8 mouse cellular contexts compared by ENCODE assay signal in genomic region chr8:47446312-47447046, GRCm38 (mm10). TPM values are rescaled to one million over a fixed set of nuclear protein-coding genes. Genes with fewer than 3 reads are reported as not detected.
DNase-seq lines count a peak whose midpoint lies in the region; ATAC-seq lines count a peak whose summit lies in the region.
"Had no signal": no experiment of that assay in that cellular context is flagged by ENCODE, and none has a peak within 500 bp of the region (broad histone marks: within the 10 kb centered on the region; RNA-seq: fewer than 3 reads in every experiment).

Stox2 (minus strand) TSS chr8:47446362.

- no peak within 1 kb of the TSS for H3K27ac ChIP-seq in forebrain, embryonic 11.5 days (ENCODE audit: low read depth, low read length)
- H3K27ac ChIP-seq in neural tube, embryonic 15.5 days (replicated peaks), result no peak within 1 kb of the TSS
- H3K27ac ChIP-seq: macrophage had no signal

- no peaks in the 10 kb centered on the region for H3K4me1 ChIP-seq in forebrain, embryonic 11.5 days (replicated peaks; ENCODE audit: control insufficient read depth, insufficient read depth, low read length)
- no peaks in the 10 kb centered on the region for H3K4me1 ChIP-seq in neural tube, embryonic 15.5 days

- no peak within 1 kb of the TSS for H3K9ac ChIP-seq in forebrain, embryonic 11.5 days (ENCODE audit: low read length)
- no peak within 1 kb of the TSS for H3K9ac ChIP-seq in neural tube, embryonic 15.5 days (replicated peaks)

- no peaks in the 10 kb centered on the region for H3K36me3 ChIP-seq in forebrain, embryonic 11.5 days (ENCODE audit: control insufficient read depth, insufficient read depth, low read length)
- no peaks in the 10 kb centered on the region for H3K36me3 ChIP-seq in neural tube, embryonic 15.5 days

- no peak for ATAC-seq in forebrain, embryonic 11.5 days (replicated peaks; ENCODE audit: low FRiP score)
- no peak for ATAC-seq in neural tube, embryonic 15.5 days (ENCODE audit: low FRiP score)

- no peaks in the 10 kb centered on the region for H3K9me3 ChIP-seq in forebrain, embryonic 11.5 days (ENCODE audit: control insufficient read depth, low read length)
- no peaks in the 10 kb centered on the region for H3K9me3 ChIP-seq in neural tube, embryonic 15.5 days (replicated peaks)

- H3K27me3 ChIP-seq in forebrain, embryonic 11.5 days (ENCODE audit: control insufficient read depth, insufficient read depth, low read length), result no peaks in the 10 kb centered on the region
- H3K27me3 ChIP-seq in neural tube, embryonic 15.5 days (replicated peaks), result no peaks in the 10 kb centered on the region

- no peak within 1 kb of the TSS for H3K4me3 ChIP-seq in forebrain, embryonic 11.5 days (ENCODE audit: low read depth, low read length)
- no peak within 1 kb of the TSS for H3K4me3 ChIP-seq in neural tube, embryonic 15.5 days (replicated peaks)

- DNase-seq in layer of hippocampus, adult 8-10 months (ENCODE audit: low spot score in 2 of 2), result no peak
- no peak for DNase-seq in layer of hippocampus, adult 11-12 months (ENCODE audit: low spot score)
- no peak for DNase-seq in forebrain, embryonic 11.5 days (ENCODE audit: low spot score)
- no peak for DNase-seq in layer of hippocampus, postnatal 36 days
- no peak for DNase-seq in urinary bladder, postnatal 10 days (ENCODE audit: low spot score)
- no peak for DNase-seq in spleen, postnatal 36 days (ENCODE audit: low spot score in 2 of 2)

- no peak within 1 kb of the TSS for H3K4me2 ChIP-seq in forebrain, embryonic 11.5 days (ENCODE audit: low read depth, low read length, severe bottlenecking)
- no peak within 1 kb of the TSS for H3K4me2 ChIP-seq in neural tube, embryonic 15.5 days

- WGBS in forebrain, embryonic 11.5 days, result 86% methylated on average over 19 of the region's 19 CpGs
- 78% methylated on average over 19 of the region's 19 CpGs for WGBS in neural tube, embryonic 15.5 days

RNA-seq across cellular contexts. Expression of gene Stox2, which starts in this region (rescaled TPM):
- 10 to 100 TPM; 77.1 to 93.8 (median 83.6) TPM for total RNA-seq in layer of hippocampus, adult 8-10 months (2022)
- polyA plus RNA-seq in forebrain, embryonic 11.5 days (2014; fragmentation: Nextera tagmentation; extraction: Ambion mirVana), result 34.6 and 39.3 TPM in 2 replicates
- 10 to 100 TPM; 82.8 to 93.3 TPM for total RNA-seq in layer of hippocampus, postnatal 36 days (2021)
- polyA plus RNA-seq in neural tube, embryonic 15.5 days (2015; fragmentation: Nextera tagmentation; extraction: Ambion mirVana), result 32.1 and 40.5 TPM in 2 replicates
- polyA plus RNA-seq: macrophage had no signal
